Mouse (Mus musculus) adrenal gland, postnatal 14 days (tissue): ENCODE measurements at regions not wholly inside any gene's neighbourhood (a gene's known extent, or its start where the extent isn't known, plus 50 kb on each side); places are given as distances from the start of the nearest gene placed in this dataset.
A peak's percentile ranks its signal among the peaks of the same experiment; 100 is the strongest.

Source experiments
- DNase-seq: peaks from one replicate; pipeline ENCODE4 v3.0.0; 2021; ENCODE audit warnings: mixed read lengths

- DNase-seq = peak; percentile 74
Measured at GRCm38 (mm10) chr6:31011407-31012020, 52.6 kb upstream of the Klf14 start.

GRCm38 (mm10) chr6:31016566-31016965 is 57.7 kb upstream of the Klf14 start:
- DNase-seq = no peak

GRCm38 (mm10) chr6:31021776-31022175 is 62.9 kb upstream of the Klf14 start:
- no peak for DNase-seq

GRCm38 (mm10) chr6:31029777-31030176 is 70.9 kb upstream of the Klf14 start:
- DNase-seq = no peak

- DNase-seq = no peak
Measured at GRCm38 (mm10) chr6:31031022-31031421, 72.1 kb upstream of the Klf14 start.

- DNase-seq = no peak
Measured at GRCm38 (mm10) chr6:31032147-31032546, 73.3 kb upstream of the Klf14 start.

GRCm38 (mm10) chr6:31032980-31033608 is 74.2 kb upstream of the Klf14 start:
- DNase-seq = peak; percentile 77

- DNase-seq = no peak
Measured at GRCm38 (mm10) chr6:31034796-31035195, 75.9 kb upstream of the Klf14 start.

GRCm38 (mm10) chr6:31037801-31038395 is 79.0 kb upstream of the Klf14 start:
- DNase-seq = no peak

- DNase-seq = peak; percentile 28
Measured at GRCm38 (mm10) chr6:31038445-31038844, 79.6 kb upstream of the Klf14 start.

- DNase-seq = no peak
Measured at GRCm38 (mm10) chr6:31039485-31039884, 80.6 kb upstream of the Klf14 start.

- no peak for DNase-seq
Measured at GRCm38 (mm10) chr6:31040783-31041182, 81.9 kb upstream of the Klf14 start.

GRCm38 (mm10) chr6:31043368-31043767 is 84.5 kb upstream of the Klf14 start:
- DNase-seq = no peak

GRCm38 (mm10) chr6:31043919-31044318 is 85.0 kb upstream of the Klf14 start:
- DNase-seq = no peak

- DNase-seq = no peak
Measured at GRCm38 (mm10) chr6:31046197-31046596, 87.3 kb upstream of the Klf14 start.

GRCm38 (mm10) chr6:31048920-31049576 is 90.2 kb upstream of the Klf14 start:
- no peak for DNase-seq

- no peak for DNase-seq
Measured at GRCm38 (mm10) chr6:31050831-31051230, 92.0 kb upstream of the Klf14 start.

GRCm38 (mm10) chr6:31051771-31052170 is 92.9 kb upstream of the Klf14 start:
- no peak for DNase-seq

- peak; percentile 59 for DNase-seq
Measured at GRCm38 (mm10) chr6:31053003-31053402, 94.1 kb upstream of the Klf14 start.

- no peak for DNase-seq
Measured at GRCm38 (mm10) chr6:31056786-31057566, 98.1 kb upstream of the Klf14 start.

GRCm38 (mm10) chr6:31058299-31058698 is 99.4 kb upstream of the Klf14 start:
- no peak for DNase-seq

GRCm38 (mm10) chr6:31058961-31059360 is 100.1 kb upstream of the Klf14 start:
- peak; percentile 29 for DNase-seq

GRCm38 (mm10) chr6:31061813-31062212 is 102.9 kb upstream of the Klf14 start:
- DNase-seq = no peak
